Mouse (Mus musculus) bone marrow macrophage, adult 2 months (primary cell): ENCODE results near the gene Itpr3.

Experiments
- CTCF ChIP-seq: IDR thresholded peaks from 2 replicates; pipeline ENCODE4 v1.5.1; 2012; ENCODE audit warnings: low read depth, mild to moderate bottlenecking, low read length, moderate library complexity
- POLR2A ChIP-seq: IDR thresholded peaks from 2 replicates; pipeline ENCODE4 v1.6.1; 2012; ENCODE audit warnings: mild to moderate bottlenecking, low read depth, low read length, borderline replicate concordance

GRCm38 (mm10) chr17:27119954-27120353 is 62.9 kb downstream of the Itpr3 start:
- no peak for TF ChIP-seq CTCF
- TF ChIP-seq POLR2A: no peak
